Mouse (Mus musculus) megakaryocyte, adult 5-6 weeks (primary cell): Measurements from ENCODE around the gene Ankrd54. TPM values are rescaled to one million over a fixed set of nuclear protein-coding genes. Genes with fewer than 3 reads are reported as not detected.
"Not testable (repeated sequence)": the region's sequence is repeated elsewhere in the genome, so short reads cannot be mapped to it uniquely, and the experiment has no call there.

Experiments used
- ATAC-seq: 2 replicates; pipeline ENCODE4 v1.8.0; 2016; ENCODE audit warnings: mild to moderate bottlenecking, inconsistent platforms; ENCODE audit not compliant: poor library complexity, severe bottlenecking
- total RNA-seq, 2 experiments: library from RNA; stranded (forward) in 1 of 2; stranded (reverse) in 1 of 2; fragments of 153-499, 151-499 nt in 1 of 2; fragments of 221-1000, 200-1000 nt in 1 of 2; gene quantifications; 2 replicates each; pipeline versions ENCODE4 v1.2.3 to v1.2.4; 2015 to 2017

The Ankrd54 gene
- total RNA-seq, 2 experiments from 2014 or later = 11.2 to 13.5 TPM

- ATAC-seq = no peak
Measured at GRCm38 (mm10) chr15:79044837-79045236, 17.9 kb downstream of the Ankrd54 start.

DNA sequence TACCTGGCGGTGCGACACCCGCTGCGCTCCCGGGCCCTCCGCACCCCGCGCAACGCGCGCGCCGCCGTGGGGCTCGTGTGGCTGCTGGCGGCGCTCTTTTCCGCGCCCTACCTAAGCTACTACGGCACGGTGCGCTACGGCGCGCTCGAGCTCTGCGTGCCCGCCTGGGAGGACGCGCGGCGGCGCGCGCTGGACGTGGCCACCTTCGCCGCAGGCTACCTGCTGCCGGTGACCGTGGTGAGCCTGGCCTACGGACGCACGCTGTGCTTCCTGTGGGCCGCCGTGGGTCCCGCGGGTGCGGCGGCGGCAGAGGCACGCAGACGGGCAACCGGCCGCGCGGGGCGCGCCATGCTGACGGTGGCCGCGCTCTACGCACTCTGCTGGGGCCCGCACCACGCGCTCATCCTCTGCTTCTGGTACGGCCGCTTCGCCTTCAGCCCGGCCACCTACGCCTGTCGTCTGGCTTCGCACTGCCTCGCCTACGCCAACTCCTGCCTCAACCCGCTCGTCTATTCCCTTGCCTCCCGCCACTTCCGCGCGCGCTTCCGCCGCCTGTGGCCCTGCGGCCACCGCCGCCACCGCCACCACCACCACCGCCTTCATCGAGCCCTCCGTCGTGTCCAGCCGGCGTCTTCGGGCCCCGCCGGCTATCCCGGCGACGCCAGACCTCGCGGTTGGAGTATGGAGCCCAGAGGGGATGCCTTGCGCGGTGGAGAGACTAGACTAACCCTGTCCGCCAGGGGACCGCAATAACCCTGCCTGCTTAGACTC is 19.8 kb downstream of the Ankrd54 start:
- ATAC-seq = no peak

DNA sequence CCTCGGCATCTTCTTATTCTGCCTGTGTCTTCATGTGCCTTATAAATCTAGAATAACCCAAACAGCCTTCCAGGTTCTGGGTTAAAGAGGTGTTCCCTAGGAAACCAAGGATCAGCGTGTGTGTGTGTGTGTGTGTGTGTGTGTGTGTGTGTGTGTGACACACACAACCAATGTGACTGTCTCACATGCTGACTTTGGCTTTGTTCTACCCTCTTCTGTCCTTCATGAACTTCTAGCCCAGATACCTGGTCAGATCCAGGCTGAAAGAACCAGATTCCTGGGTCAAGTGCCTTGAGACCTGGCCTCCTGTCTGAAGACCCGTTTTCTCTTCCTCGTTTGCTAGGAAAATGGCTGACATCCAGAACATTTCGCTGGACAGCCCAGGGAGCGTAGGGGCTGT is 21.1 kb downstream of the Ankrd54 start, which contains the start of gene Galr3:
Gene Galr3 (plus strand): TSS at position 301 of the 400 bp plus-strand sequence.
- no peak for ATAC-seq

GRCm38 (mm10) chr15:79040501-79041416 is 21.9 kb downstream of the Ankrd54 start:
- no peak for ATAC-seq

GRCm38 (mm10) chr15:79038853-79039252 is 23.8 kb downstream of the Ankrd54 start:
- peak; percentile 97 for ATAC-seq

DNA sequence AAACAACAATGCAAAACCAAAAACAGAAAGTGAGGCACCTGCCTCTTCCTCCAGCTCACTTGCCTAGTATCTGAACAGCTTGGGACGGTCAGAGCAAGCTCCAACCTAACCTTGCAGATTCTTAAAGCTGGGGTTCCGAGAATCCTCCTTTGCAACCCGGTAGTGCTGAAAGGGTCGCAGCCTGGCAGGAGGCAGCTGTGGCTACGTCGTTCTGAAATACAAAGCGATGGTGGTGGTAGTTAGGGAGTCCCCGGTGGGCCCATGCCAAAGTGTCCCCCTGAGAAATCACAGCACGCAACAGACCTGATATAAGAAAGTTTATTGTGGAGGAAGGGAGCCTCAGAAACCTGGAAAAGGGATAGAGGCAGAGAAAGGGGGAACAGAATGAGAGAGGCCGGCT is 24.4 kb downstream of the Ankrd54 start:
- ATAC-seq = no peak

DNA sequence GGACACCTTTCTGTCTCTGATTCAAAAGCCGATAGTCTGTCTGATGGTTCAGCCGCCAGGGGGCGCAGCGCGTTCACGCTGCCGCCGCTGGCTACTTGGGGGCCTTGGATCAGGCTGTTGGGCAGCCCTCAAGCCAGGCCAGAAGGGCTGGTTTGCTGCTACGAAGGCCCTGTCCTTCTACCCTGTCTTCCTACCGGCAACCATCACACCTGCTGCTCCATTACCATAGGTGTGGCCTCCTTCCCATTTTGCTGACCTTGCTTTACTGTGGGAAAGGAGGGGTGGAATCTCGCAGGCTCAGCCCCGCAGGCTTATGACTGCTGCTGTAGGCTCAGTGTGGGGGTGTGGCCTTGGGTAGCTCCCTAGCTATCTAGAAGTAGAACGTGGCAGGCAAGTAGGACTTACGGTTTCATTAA is 24.8 kb downstream of the Ankrd54 start:
- peak; percentile 58 for ATAC-seq

- not testable (repeated sequence) for ATAC-seq
Measured at GRCm38 (mm10) chr15:79031908-79032307, 30.8 kb downstream of the Ankrd54 start.

DNA sequence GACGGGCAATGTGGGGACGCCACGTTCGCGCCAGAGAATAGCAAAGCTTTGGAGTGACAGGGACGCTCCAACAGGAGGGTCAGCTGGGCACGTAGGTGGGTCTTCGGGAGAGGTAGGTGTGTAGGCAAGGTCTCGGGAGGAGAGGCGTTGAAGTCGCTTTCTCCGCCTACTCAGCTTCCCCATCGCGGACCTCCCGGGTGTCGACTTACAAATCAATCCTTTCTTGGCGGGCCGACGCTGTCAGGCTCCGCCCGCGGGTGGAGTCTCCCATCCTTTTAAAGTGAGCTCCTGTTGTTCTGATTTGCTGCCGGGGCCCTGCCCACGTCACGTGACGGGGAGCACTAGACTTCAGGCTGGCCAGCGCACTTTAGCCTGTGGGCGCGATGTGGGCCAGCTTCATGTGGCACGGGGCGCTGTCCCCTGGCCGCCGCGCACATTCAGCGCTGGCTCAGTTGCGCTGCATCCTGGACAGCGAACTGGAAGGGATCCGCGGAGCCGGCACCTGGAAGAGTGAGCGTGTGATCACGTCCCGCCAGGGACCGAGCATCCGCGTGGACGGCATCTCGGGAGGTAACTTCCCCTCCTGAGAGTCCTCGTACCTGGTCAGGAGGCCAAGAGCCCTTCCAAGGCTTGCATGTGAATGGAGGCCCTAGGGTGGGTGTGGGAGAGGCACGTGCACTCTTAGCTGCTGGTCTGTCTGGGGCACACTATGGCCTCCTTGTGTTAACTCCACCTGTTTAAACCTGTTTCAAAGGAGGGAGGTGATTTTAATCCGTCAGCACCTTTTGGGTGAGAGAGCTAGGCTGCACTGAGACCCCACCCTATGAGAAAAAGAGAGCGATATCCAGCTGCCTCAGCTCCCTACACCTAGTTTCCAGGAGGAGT is 31.9 kb downstream of the Ankrd54 start:
- ATAC-seq = peak; percentile 85

DNA sequence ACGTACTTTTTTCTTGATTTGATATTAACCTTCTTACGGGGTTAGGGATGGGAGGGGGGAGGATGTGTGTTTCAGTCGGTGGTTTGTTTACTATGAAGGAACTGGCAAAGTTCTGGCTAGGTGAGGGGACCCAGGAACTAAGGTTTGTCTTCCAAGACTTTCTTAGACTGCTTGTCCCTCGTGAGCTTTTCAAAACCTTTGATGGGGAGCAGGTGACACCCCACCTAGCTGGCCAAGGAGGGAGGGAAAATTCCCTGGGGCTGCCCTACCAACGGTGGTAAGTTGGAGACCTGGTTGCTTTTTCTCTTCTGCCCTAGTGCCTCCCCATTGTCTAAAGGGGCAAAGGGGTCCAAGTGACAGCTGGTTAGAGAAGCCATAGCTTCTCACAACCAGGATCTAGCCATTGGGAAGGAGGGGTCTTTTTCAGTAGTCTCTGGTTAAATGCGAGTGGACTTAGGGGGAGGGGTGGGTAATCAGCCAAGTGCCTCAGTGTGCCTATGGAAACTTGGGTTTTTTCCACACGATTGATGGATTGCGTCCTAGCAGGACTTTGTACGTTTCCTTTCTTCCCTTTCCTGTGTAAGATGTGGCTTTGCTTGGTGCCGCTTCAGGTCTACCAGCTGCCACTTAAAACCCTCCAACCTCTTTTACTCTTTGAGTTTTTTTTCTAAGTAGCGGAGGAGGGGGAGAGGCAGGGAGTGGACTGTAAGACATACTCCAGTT is 33.0 kb downstream of the Ankrd54 start:
- no peak for ATAC-seq

DNA sequence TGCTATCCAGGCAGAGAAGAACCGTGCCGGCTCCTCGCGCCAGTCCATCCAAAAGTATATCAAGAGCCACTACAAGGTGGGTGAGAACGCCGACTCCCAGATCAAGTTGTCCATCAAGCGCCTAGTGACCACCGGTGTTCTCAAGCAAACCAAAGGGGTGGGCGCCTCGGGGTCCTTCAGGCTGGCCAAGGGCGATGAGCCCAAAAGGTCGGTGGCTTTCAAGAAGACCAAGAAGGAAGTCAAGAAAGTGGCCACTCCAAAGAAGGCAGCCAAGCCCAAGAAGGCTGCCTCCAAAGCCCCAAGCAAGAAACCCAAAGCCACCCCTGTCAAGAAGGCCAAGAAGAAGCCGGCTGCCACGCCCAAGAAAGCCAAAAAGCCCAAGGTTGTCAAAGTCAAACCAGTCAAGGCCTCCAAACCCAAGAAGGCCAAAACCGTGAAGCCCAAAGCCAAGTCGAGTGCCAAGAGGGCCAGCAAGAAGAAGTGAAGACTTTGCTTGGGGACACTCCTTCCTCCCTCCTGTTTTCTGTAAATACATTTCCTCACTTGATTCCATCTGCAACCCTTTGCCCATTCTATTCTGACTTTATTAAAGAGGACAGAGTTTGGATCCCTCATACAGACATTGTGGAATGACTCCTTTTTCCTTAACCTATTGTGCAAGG is 33.7 kb downstream of the Ankrd54 start:
- no peak for ATAC-seq

- peak; percentile 59 for ATAC-seq
Measured at GRCm38 (mm10) chr15:79028237-79028738, 34.4 kb downstream of the Ankrd54 start, which contains the start of gene H1f0. H1f0 (plus strand) TSS chr15:79028450.

DNA sequence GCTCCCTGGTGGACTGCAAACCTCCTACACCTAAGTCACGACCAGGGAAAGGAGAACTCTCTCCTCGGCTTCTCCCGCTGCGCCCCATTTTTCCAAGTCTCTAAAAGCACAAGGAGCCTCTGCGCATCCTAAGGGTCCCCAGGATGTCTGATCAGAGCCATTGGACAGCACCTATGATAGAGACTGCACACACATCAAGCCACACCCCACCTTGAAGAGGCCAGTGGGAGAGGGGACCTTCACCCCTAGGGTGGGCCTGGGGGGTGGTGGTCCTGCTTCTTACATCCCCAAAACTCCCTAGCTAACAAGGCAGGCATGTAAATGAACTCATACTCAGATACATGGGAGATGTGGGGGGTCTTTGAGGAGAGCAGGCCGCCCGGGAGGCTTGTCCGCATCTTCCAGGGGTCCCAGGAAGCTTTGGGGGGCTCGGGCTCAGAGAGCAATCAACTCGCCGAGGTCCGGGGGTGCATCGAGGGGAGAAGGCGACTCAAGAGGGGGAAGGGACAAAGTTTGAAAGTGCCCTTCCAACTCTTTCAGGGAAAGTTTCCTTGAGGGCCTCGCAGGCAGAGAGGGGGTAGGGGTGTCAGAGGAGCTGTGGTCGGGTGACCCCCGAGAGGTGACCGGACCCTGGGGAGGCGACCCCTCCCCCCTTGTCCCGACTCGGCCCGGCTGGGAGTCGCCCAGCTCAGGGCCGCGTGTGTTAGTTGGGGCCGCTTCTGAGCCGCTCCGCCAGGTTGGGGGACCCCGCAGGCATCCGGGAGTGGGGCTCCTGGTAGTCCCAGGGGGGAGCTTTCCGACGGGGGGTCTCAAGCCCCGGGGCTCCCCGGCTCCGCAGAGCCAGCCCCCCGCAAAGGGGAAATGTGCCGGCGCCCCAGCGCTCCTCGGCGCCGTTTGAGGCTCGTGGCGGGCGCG is 35.1 kb downstream of the Ankrd54 start:
- ATAC-seq = no peak

DNA sequence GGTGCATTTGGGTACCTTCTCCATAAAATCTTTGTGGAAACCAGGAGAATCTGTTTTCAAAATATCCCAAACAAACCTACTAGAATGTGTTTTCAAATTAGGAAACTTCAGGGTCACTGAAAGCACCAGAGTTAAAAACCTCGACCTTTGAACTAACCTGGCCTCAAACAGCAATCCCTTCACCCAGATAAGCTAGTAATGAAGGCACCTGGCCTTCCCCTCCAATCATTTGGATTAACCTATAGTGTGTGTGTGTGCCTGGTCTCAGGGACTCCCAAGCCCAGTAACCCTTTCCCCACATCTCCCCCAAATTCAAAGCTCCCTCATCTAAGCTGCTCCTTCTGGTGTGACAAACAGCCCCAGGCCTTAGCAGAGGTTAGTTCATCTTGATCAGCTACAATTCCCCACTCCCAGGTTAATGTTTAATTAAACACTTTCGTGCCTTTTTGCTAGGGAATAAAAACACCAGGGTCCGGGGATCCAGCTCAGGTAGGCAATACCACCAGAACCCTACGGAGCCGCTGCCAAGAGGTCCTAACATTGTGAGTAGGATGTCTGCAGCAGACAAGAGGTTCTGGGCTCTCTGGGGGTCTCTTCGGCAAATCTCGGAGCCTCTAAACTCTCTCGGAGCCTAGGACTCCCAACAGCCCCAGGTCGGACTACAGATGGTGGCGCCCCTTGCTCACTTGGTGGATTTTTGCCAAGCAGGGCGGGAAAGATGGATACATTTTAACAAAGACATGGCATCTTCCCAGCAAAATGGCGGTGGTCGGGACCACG is 36.0 kb downstream of the Ankrd54 start:
- no peak for ATAC-seq

GRCm38 (mm10) chr15:79025687-79026308 is 36.9 kb downstream of the Ankrd54 start:
- no peak for ATAC-seq

- ATAC-seq = no peak
Measured at GRCm38 (mm10) chr15:79023366-79023765, 39.3 kb downstream of the Ankrd54 start.

- no peak for ATAC-seq
Measured at GRCm38 (mm10) chr15:79022671-79023230, 39.9 kb downstream of the Ankrd54 start.
